Mouse (Mus musculus) cortical plate, adult 2 months (tissue): ENCODE data around the gene Adamtsl1.

ENCODE experiments used
- CTCF ChIP-seq: fragments of 200-500 bp; IDR thresholded peaks from 2 replicates; pipeline ENCODE4 v1.5.1; 2011; ENCODE audit warnings: mild to moderate bottlenecking, control low read depth, low read length; ENCODE audit not compliant: insufficient read depth; ENCODE audit errors: extremely low read depth
- POLR2A ChIP-seq: fragments of 200-500 bp; IDR thresholded peaks from 2 replicates; pipeline ENCODE4 v1.6.1; 2011; ENCODE audit warnings: mild to moderate bottlenecking, low read length, control low read depth; ENCODE audit not compliant: insufficient read depth; ENCODE audit errors: extremely low read depth

- no peak for TF ChIP-seq POLR2A
- TF ChIP-seq CTCF, result no peak
Measured at GRCm38 (mm10) chr4:86450468-86450867, 936.5 kb downstream of the Adamtsl1 start.
